Mouse (Mus musculus): ENCODE data around the gene Gstt1.
A peak's percentile ranks its signal among the peaks of the same experiment; 100 is the strongest.

The Gstt1 gene

GRCm38 (mm10) chr10:75764519-75765473 is 33.6 kb downstream of the Gstt1 start:
- DNase-seq (ENCODE audit: low spot score in 2 of 2), result peak; percentile 44 to 74

- peak; percentile 97 to 98 for DNase-seq (ENCODE audit: low spot score in 2 of 2)
Measured at GRCm38 (mm10) chr10:75763682-75764518, 34.5 kb downstream of the Gstt1 start, which contains the start of gene Cabin1. Gene Cabin1, minus strand, starts transcription at chr10:75764341.

- no peak for DNase-seq (ENCODE audit: low spot score in 2 of 2)
Measured at GRCm38 (mm10) chr10:75762413-75762812, 36.0 kb downstream of the Gstt1 start.

- DNase-seq (ENCODE audit: low spot score in 2 of 2), result no peak
Measured at GRCm38 (mm10) chr10:75760311-75760710, 38.1 kb downstream of the Gstt1 start.

GRCm38 (mm10) chr10:75756719-75757118 is 41.7 kb downstream of the Gstt1 start:
- no peak for DNase-seq (ENCODE audit: low spot score in 2 of 2)

- DNase-seq (ENCODE audit: low spot score in 2 of 2), result peak; percentile 74 to 84
Measured at GRCm38 (mm10) chr10:75744017-75744416, 54.4 kb downstream of the Gstt1 start.

- DNase-seq (ENCODE audit: low spot score in 2 of 2), result no peak
Measured at GRCm38 (mm10) chr10:75743369-75743768, 55.0 kb downstream of the Gstt1 start.

- no peak for DNase-seq (ENCODE audit: low spot score in 2 of 2)
Measured at GRCm38 (mm10) chr10:75740866-75741265, 57.5 kb downstream of the Gstt1 start.

Measured in cerebellum, postnatal 4 days (tissue).